Mouse (Mus musculus) ES-E14 (cell line): ENCODE results near the gene Fbxo36.

Experiments used
- CHD2 ChIP-seq: IDR thresholded peaks from 2 replicates; pipeline ENCODE4 v1.6.1; 2014; ENCODE audit warnings: mild to moderate bottlenecking, low read depth, low read length, inconsistent platforms
- HCFC1 ChIP-seq: IDR thresholded peaks from 2 replicates; pipeline ENCODE4 v1.6.1; 2012; ENCODE audit warnings: low read length, inconsistent platforms, borderline replicate concordance; ENCODE audit not compliant: insufficient read depth
- ZNF384 ChIP-seq: IDR thresholded peaks from 2 replicates; pipeline ENCODE4 v1.6.1; 2012; ENCODE audit warnings: low read depth, low read length, inconsistent platforms

- TF ChIP-seq CHD2 (no peak), ZNF384 (no peak), HCFC1 (no peak)
Observed at GRCm38 (mm10) chr1:84885174-84885573, 45.5 kb downstream of the Fbxo36 start.
